8 mouse cellular contexts compared by ENCODE assay signal in the genomic region with DNA sequence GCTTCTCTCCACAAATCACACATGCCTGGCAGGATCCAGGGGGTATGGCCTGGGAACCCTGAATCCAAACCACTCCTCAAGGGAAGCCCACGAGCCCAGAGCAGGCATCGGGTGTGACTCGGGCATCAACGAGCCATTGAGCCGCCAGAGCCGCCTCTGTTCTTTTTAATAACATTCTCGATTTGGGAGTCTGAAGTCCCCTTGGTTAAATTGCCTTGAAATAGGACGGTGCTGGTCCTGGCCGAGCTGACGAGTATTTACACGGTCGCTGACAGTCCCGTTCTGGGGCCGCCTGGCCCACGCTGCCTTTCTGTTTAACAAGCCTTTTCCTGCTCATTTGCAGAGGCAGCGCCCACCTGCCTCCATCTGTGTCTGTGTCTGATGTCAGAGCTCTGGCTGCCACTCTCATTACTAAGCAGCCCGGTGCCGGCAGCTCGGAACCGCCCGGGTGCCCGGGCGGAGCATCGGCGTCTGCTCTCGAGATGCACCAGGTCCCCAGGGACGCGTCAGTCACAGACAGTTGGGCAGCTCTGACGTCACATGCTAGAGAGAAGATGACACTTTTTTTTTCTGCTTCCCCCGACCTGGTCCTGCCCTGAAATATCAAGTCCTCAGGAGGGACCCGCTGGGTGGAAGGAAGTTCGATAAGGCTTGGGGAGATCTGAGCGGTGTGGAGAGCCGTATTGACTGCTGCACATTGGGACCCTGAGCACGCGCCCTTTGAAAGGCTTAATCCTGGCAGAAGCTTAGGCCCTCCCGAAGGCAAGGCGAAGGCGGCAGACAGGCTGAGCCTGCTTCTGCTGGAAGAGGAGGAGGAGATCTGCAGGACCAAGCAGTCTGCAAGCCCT. TPM values are rescaled to one million over a fixed set of nuclear protein-coding genes. Genes with fewer than 3 reads are reported as not detected.
A peak's percentile ranks its signal among the peaks of the same experiment; 100 is the strongest.
DNase-seq lines count a peak whose midpoint lies in the region; ATAC-seq lines count a peak whose summit lies in the region.

No protein-coding gene starts in this region.

- H3K4me2 ChIP-seq in kidney, embryonic 16.5 days (replicated peaks; ENCODE audit: low read depth, low read length): peak overlapping the region; percentile 46
- H3K4me2 ChIP-seq in limb, embryonic 15.5 days: peak overlapping the region; percentile 42

- H3K36me3 ChIP-seq in kidney, embryonic 16.5 days (ENCODE audit: insufficient read depth, low read length): no peaks in the 10 kb centered on the region
- no peaks in the 10 kb centered on the region for H3K36me3 ChIP-seq in embryonic facial prominence, embryonic 10.5 days (replicated peaks)
- no peaks in the 10 kb centered on the region for H3K36me3 ChIP-seq in limb, embryonic 15.5 days

- H3K27ac ChIP-seq in kidney, embryonic 16.5 days (ENCODE audit: low read length): no peak overlapping the region
- peak overlapping the region; percentile 2; the same call in 1 of the 2 replicates for H3K27ac ChIP-seq in embryonic facial prominence, embryonic 10.5 days (replicated peaks)
- no peak overlapping the region for H3K27ac ChIP-seq in limb, embryonic 15.5 days

- 0 out of 2 replicates have a peak, but pooled peaks have one; percentile 16 for ATAC-seq in kidney, embryonic 16.5 days (ENCODE audit: low FRiP score, low TSS enrichment)
- ATAC-seq in inflammation-experienced regulatory T-cells, adult 6 months: peak; percentile 68
- ATAC-seq in limb, embryonic 15.5 days (ENCODE audit: insufficient number of reproducible peaks, low FRiP score, low TSS enrichment, low read depth): no peak

- no peak for DNase-seq in kidney, adult 18-20 months
- DNase-seq in embryonic facial prominence, embryonic 10.5 days (ENCODE audit: low spot score): peak; percentile 38
- peak; percentile 43 for DNase-seq in neural tube, embryonic 10.5 days (ENCODE audit: extremely low spot score, low spot score)
- peak; percentile 72 for DNase-seq in telencephalon, adult 2 months (ENCODE audit: low read depth, low spot score)
- DNase-seq in thymus, postnatal 14 days: no peak

- H3K9ac ChIP-seq in kidney, embryonic 16.5 days (replicated peaks; ENCODE audit: low read length): 0 out of 2 replicates have a peak overlapping the region, but pooled peaks have one; percentile 48
- H3K9ac ChIP-seq in limb, embryonic 15.5 days: no peak overlapping the region

- H3K4me3 ChIP-seq in kidney, embryonic 16.5 days (ENCODE audit: low read length): peak overlapping the region; percentile 26
- peak overlapping the region; percentile 45 for H3K4me3 ChIP-seq in embryonic facial prominence, embryonic 10.5 days
- H3K4me3 ChIP-seq in limb, embryonic 15.5 days: peak overlapping the region; percentile 21

- no peaks in the 10 kb centered on the region for H3K9me3 ChIP-seq in kidney, embryonic 16.5 days (ENCODE audit: low read length)
- no peaks in the 10 kb centered on the region for H3K9me3 ChIP-seq in embryonic facial prominence, embryonic 10.5 days
- no peaks in the 10 kb centered on the region for H3K9me3 ChIP-seq in limb, embryonic 15.5 days

- 17% methylated on average over 39 of the region's 39 CpGs for WGBS in kidney, embryonic 16.5 days
- 23% methylated on average over 39 of the region's 39 CpGs for WGBS in embryonic facial prominence, embryonic 10.5 days
- 12% methylated on average over 39 of the region's 39 CpGs for WGBS in limb, embryonic 15.5 days

- peaks cover 4% of the 10 kb centered on the region; the same call in 1 of the 2 replicates for H3K27me3 ChIP-seq in kidney, embryonic 16.5 days (ENCODE audit: insufficient read depth, low read length)
- H3K27me3 ChIP-seq in embryonic facial prominence, embryonic 10.5 days (replicated peaks; ENCODE audit: low read depth, poor library complexity, severe bottlenecking): peaks cover 52% of the 10 kb centered on the region
- H3K27me3 ChIP-seq in limb, embryonic 15.5 days: peaks cover 30% of the 10 kb centered on the region

- peaks cover 19% of the 10 kb centered on the region for H3K4me1 ChIP-seq in kidney, embryonic 16.5 days (ENCODE audit: insufficient read depth, low read length)
- peaks cover 19% of the 10 kb centered on the region for H3K4me1 ChIP-seq in embryonic facial prominence, embryonic 10.5 days
- H3K4me1 ChIP-seq in limb, embryonic 15.5 days: peaks cover 24% of the 10 kb centered on the region

RNA-seq across cellular contexts. Expression of a gene that starts 12.4 kb away (rescaled TPM):
- 0.09 TPM in 1 of 2 replicates, not detected in the other for polyA plus RNA-seq in kidney, embryonic 16.5 days (2015; fragmentation: Nextera tagmentation; extraction: Ambion mirVana)
- polyA plus RNA-seq in embryonic facial prominence, embryonic 10.5 days (2016; fragmentation: Nextera tagmentation; extraction: Ambion mirVana): 0.19 and 0.20 TPM in 2 replicates
- polyA plus RNA-seq in inflammation-experienced regulatory T-cells, adult 6 months (2017; shearing (Covaris generic)): 1 to 10 TPM in 1 of 3 experiments, under 1 TPM in 2; 0.60 to 1.1 (median 0.79) TPM
- polyA plus RNA-seq in limb, embryonic 15.5 days (2015; fragmentation: Nextera tagmentation; extraction: Ambion mirVana): 0.14 TPM in 1 of 2 replicates, not detected in the other

RNA-seq across cellular contexts. Expression of a gene that starts 23.1 kb away (rescaled TPM):
- polyA plus RNA-seq in kidney, embryonic 16.5 days (2015; fragmentation: Nextera tagmentation; extraction: Ambion mirVana): 1.4 and 1.5 TPM in 2 replicates
- polyA plus RNA-seq in embryonic facial prominence, embryonic 10.5 days (2016; fragmentation: Nextera tagmentation; extraction: Ambion mirVana): 0.17 and 0.35 TPM in 2 replicates
- under 1 TPM in 1 of 3 experiments, not detected in 2; 0.22 TPM for polyA plus RNA-seq in inflammation-experienced regulatory T-cells, adult 6 months (2017; shearing (Covaris generic))
- 0.14 and 0.26 TPM in 2 replicates for polyA plus RNA-seq in limb, embryonic 15.5 days (2015; fragmentation: Nextera tagmentation; extraction: Ambion mirVana)

Comparison
In these comparisons a context has a peak if more than half of its experiments do, and no peak if none do; other contexts are left out.
1. DNase-seq: peak in embryonic facial prominence, embryonic 10.5 days (single experiment), neural tube, embryonic 10.5 days (single experiment) and telencephalon, adult 2 months (single experiment); none in kidney, adult 18-20 months (single experiment) and thymus, postnatal 14 days (single experiment).
2. Peak in every context shown above with its lines, with median percentiles within 50 percentile points of each other: H3K4me3 ChIP-seq.